Mouse (Mus musculus) brain, embryonic 14.5 days (tissue): ENCODE measurements around the gene Chpf.

ENCODE experiments used
- CTCF ChIP-seq: fragments of 200-500 bp; IDR thresholded peaks from 2 replicates; pipeline ENCODE4 v1.5.1; 2012; ENCODE audit warnings: inconsistent platforms, mild to moderate bottlenecking, moderate library complexity, borderline replicate concordance; ENCODE audit not compliant: insufficient read depth, insufficient read length; ENCODE audit errors: extremely low read depth
- POLR2A ChIP-seq: fragments of 200-500 bp; IDR thresholded peaks from 2 replicates; pipeline ENCODE4 v1.6.1; 2012; ENCODE audit warnings: mild to moderate bottlenecking, inconsistent platforms, borderline replicate concordance; ENCODE audit not compliant: poor library complexity, insufficient read depth, insufficient read length, severe bottlenecking; ENCODE audit errors: extremely low read depth

GRCm38 (mm10) chr1:75502945-75503650 is 24.0 kb upstream of the Chpf start:
- TF ChIP-seq POLR2A: no peak
- TF ChIP-seq CTCF: no peak
